Mouse (Mus musculus) myocyte (in vitro differentiated cells): Measurements from ENCODE around the gene Spata33. TPM values are rescaled to one million over a fixed set of nuclear protein-coding genes. Genes with fewer than 3 reads are reported as not detected.

ENCODE experiments used
- H3K27me3 ChIP-seq: one replicate; pipeline ENCODE4 v1.6.1; 2011; ENCODE audit not compliant: control insufficient read depth, insufficient read depth, insufficient read length
- H3K36me3 ChIP-seq: one replicate; pipeline ENCODE4 v1.6.1; 2011; ENCODE audit not compliant: control insufficient read depth, insufficient read depth
- H3K4me2 ChIP-seq: one replicate; pipeline ENCODE4 v1.6.1; 2011; ENCODE audit warnings: low read depth, control low read depth
- H3K4me3 ChIP-seq: one replicate; pipeline ENCODE4 v1.5.1; 2011; ENCODE audit warnings: mild to moderate bottlenecking, control low read depth, moderate library complexity
- H3K79me2 ChIP-seq: one replicate; pipeline ENCODE4 v1.6.1; 2011; ENCODE audit not compliant: control insufficient read depth, insufficient read depth
- H3ac ChIP-seq: one replicate; pipeline ENCODE4 v1.6.1; 2011; ENCODE audit not compliant: control insufficient read depth, insufficient read length
- CEBPB ChIP-seq: IDR thresholded peaks from 2 replicates; pipeline ENCODE4 v1.6.1; 2011; ENCODE audit warnings: mild to moderate bottlenecking, moderate library complexity; ENCODE audit not compliant: poor library complexity, insufficient read depth, severe bottlenecking
- E2F4 ChIP-seq: IDR thresholded peaks from one replicate; pipeline ENCODE4 v1.6.1; 2011; ENCODE audit warnings: mild to moderate bottlenecking, control low read depth, moderate library complexity; ENCODE audit not compliant: insufficient read depth
- MAX ChIP-seq: IDR thresholded peaks from one replicate; pipeline ENCODE4 v1.6.1; 2011; ENCODE audit warnings: low read depth, mild to moderate bottlenecking, control low read depth
- MYOD1 ChIP-seq, 3 experiments: IDR thresholded peaks; one replicate each; pipeline ENCODE4 v1.6.1; 2011; ENCODE audit warnings: control low read depth in 2 of 3, low read depth in 2 of 3, mild to moderate bottlenecking in 2 of 3, moderate library complexity in 1 of 3; ENCODE audit not compliant: insufficient read length in 2 of 3, control insufficient read depth in 1 of 3
- MYOG ChIP-seq, 3 experiments: IDR thresholded peaks; one replicate each; pipeline ENCODE4 v1.6.1; 2011; ENCODE audit warnings: control low read depth in 2 of 3, low read depth in 2 of 3, mild to moderate bottlenecking in 2 of 3; ENCODE audit not compliant: insufficient read length in 2 of 3, control insufficient read depth in 1 of 3, insufficient read depth in 1 of 3
- POLR2A ChIP-seq: IDR thresholded peaks from one replicate; pipeline ENCODE4 v1.6.1; 2011; ENCODE audit warnings: low read depth, mild to moderate bottlenecking, control low read depth, moderate library complexity; ENCODE audit not compliant: insufficient read length
- POLR2AphosphoS2 ChIP-seq: IDR thresholded peaks from one replicate; pipeline ENCODE4 v1.6.1; 2011; ENCODE audit warnings: low read depth, control low read depth; ENCODE audit not compliant: insufficient read length
- REST ChIP-seq: IDR thresholded peaks from one replicate; pipeline ENCODE4 v1.6.1; 2011; ENCODE audit warnings: mild to moderate bottlenecking, control low read depth, moderate library complexity; ENCODE audit not compliant: insufficient read depth, insufficient read length
- SRF ChIP-seq: IDR thresholded peaks from one replicate; pipeline ENCODE4 v1.6.1; 2011; ENCODE audit warnings: low read depth; ENCODE audit not compliant: control insufficient read depth, insufficient read length
- TCF12 ChIP-seq: IDR thresholded peaks from one replicate; pipeline ENCODE4 v1.6.1; 2011; ENCODE audit warnings: mild to moderate bottlenecking, control low read depth; ENCODE audit not compliant: poor library complexity, insufficient read depth, severe bottlenecking
- TCF3 ChIP-seq: IDR thresholded peaks from one replicate; pipeline ENCODE4 v1.6.1; 2011; ENCODE audit warnings: low read depth, control low read depth; ENCODE audit not compliant: insufficient read length
- USF1 ChIP-seq: IDR thresholded peaks from one replicate; pipeline ENCODE4 v1.6.1; 2011; ENCODE audit warnings: low read depth, mild to moderate bottlenecking, control low read depth, moderate library complexity
- polyA plus RNA-seq: library from polyadenylated mRNA; unstranded; fragments of >200 nt; fragmentation: generic; extraction: Trizol; gene quantifications from one replicate; pipeline ENCODE4 v1.2.1, GENCODE M21; 2012; ENCODE audit warnings: missing spikeins

Gene Spata33
- polyA plus RNA-seq, 1 experiment: 2.5 TPM

- H3ac ChIP-seq: no peak overlapping the region
- no peaks in the 10 kb centered on the region for H3K79me2 ChIP-seq
- H3K4me2 ChIP-seq: no peak overlapping the region
- no peak for TF ChIP-seq POLR2AphosphoS2
- TF ChIP-seq E2F4: no peak
- TF ChIP-seq TCF12: no peak
- TF ChIP-seq MAX: no peak
- no peak for TF ChIP-seq USF1
- TF ChIP-seq POLR2A: no peak
- no peak for TF ChIP-seq REST
- no peak for TF ChIP-seq TCF3
- TF ChIP-seq MYOD1 (IDR thresholded peaks at IDR 0.05; ENCODE audit: control insufficient read depth in 1 of 3, insufficient read length in 2 of 3, low read depth in 2 of 3): no peak
- TF ChIP-seq CEBPB: no peak
- no peak for TF ChIP-seq SRF
- no peak for TF ChIP-seq MYOG (IDR thresholded peaks at IDR 0.05; ENCODE audit: control insufficient read depth in 1 of 3, insufficient read depth in 1 of 3, insufficient read length in 2 of 3, low read depth in 2 of 3)
- H3K27me3 ChIP-seq: peaks cover 3% of the 10 kb centered on the region
- peaks cover 6% of the 10 kb centered on the region for H3K36me3 ChIP-seq
- H3K4me3 ChIP-seq: no peak overlapping the region
Observed at GRCm38 (mm10) chr8:123202288-123202687, 10.3 kb upstream of the Spata33 start.

- H3ac ChIP-seq: no peak overlapping the region
- H3K27me3 ChIP-seq: peaks cover 3% of the 10 kb centered on the region
- H3K4me3 ChIP-seq: no peak overlapping the region
- no peak overlapping the region for H3K4me2 ChIP-seq
- H3K36me3 ChIP-seq: peaks cover 10% of the 10 kb centered on the region
- H3K79me2 ChIP-seq: no peaks in the 10 kb centered on the region
- TF ChIP-seq MYOD1 (IDR thresholded peaks at IDR 0.05; ENCODE audit: control insufficient read depth in 1 of 3, insufficient read length in 2 of 3, low read depth in 2 of 3) (no peak), E2F4 (no peak), TCF12 (no peak), CEBPB (no peak), POLR2AphosphoS2 (no peak), POLR2A (no peak), USF1 (no peak), SRF (no peak), MYOG (IDR thresholded peaks at IDR 0.05; ENCODE audit: control insufficient read depth in 1 of 3, insufficient read depth in 1 of 3, insufficient read length in 2 of 3, low read depth in 2 of 3) (no peak), MAX (no peak), TCF3 (no peak), REST (no peak)
Observed at GRCm38 (mm10) chr8:123203571-123203970, 9.1 kb upstream of the Spata33 start.

- H3ac ChIP-seq: peak overlapping the region; percentile 63
- peak overlapping the region; percentile 85 for H3K4me3 ChIP-seq
- H3K4me2 ChIP-seq: peak overlapping the region; percentile 89
- H3K27me3 ChIP-seq: no peaks in the 10 kb centered on the region
- TF ChIP-seq CEBPB (no peak), MYOD1 (IDR thresholded peaks at IDR 0.05; ENCODE audit: control insufficient read depth in 1 of 3, insufficient read length in 2 of 3, low read depth in 2 of 3) (no peak), POLR2AphosphoS2 (no peak)
- peaks cover 15% of the 10 kb centered on the region for H3K79me2 ChIP-seq
- H3K36me3 ChIP-seq: peaks cover 15% of the 10 kb centered on the region
Observed at GRCm38 (mm10) chr8:123211876-123212275, 756 bp upstream of the Spata33 start.

- Histone ChIP-seq H3ac (peak overlapping the region; percentile 63), H3K4me3 (peak overlapping the region; percentile 85), H3K27me3 (no peaks in the 10 kb centered on the region), H3K79me2 (peaks cover 15% of the 10 kb centered on the region), H3K4me2 (peak overlapping the region; percentile 87), H3K36me3 (peaks cover 11% of the 10 kb centered on the region)
- TF ChIP-seq REST (no peak), POLR2A (no peak), MAX (no peak), MYOG (IDR thresholded peaks at IDR 0.05; ENCODE audit: control insufficient read depth in 1 of 3, insufficient read depth in 1 of 3, insufficient read length in 2 of 3, low read depth in 2 of 3) (no peak), MYOD1 (IDR thresholded peaks at IDR 0.05; ENCODE audit: control insufficient read depth in 1 of 3, insufficient read length in 2 of 3, low read depth in 2 of 3) (no peak), POLR2AphosphoS2 (no peak), SRF (no peak), USF1 (no peak), CEBPB (no peak), TCF3 (no peak), TCF12 (no peak), E2F4 (no peak)
Observed at GRCm38 (mm10) chr8:123213118-123213772, 613 bp downstream of the Spata33 start.

- no peaks in the 10 kb centered on the region for H3K27me3 ChIP-seq
- peaks cover 15% of the 10 kb centered on the region for H3K79me2 ChIP-seq
- peaks cover 1% of the 10 kb centered on the region for H3K36me3 ChIP-seq
- H3ac ChIP-seq: no peak overlapping the region
- H3K4me2 ChIP-seq: no peak overlapping the region
- no peak for TF ChIP-seq TCF3
- TF ChIP-seq USF1: no peak
- TF ChIP-seq REST: no peak
- no peak for TF ChIP-seq CEBPB
- no peak for TF ChIP-seq TCF12
- TF ChIP-seq MYOG (IDR thresholded peaks at IDR 0.05; ENCODE audit: control insufficient read depth in 1 of 3, insufficient read depth in 1 of 3, insufficient read length in 2 of 3, low read depth in 2 of 3): no peak
- no peak for TF ChIP-seq MYOD1 (IDR thresholded peaks at IDR 0.05; ENCODE audit: control insufficient read depth in 1 of 3, insufficient read length in 2 of 3, low read depth in 2 of 3)
- no peak overlapping the region for H3K4me3 ChIP-seq
Observed at GRCm38 (mm10) chr8:123215430-123215829, 2.8 kb downstream of the Spata33 start.
